Mouse (Mus musculus): Measurements from ENCODE around the gene Cyb5b.

The Cyb5b gene

GRCm38 (mm10) chr8:107130028-107130427, 20.4 kb upstream of the Cyb5b start:
- no peak for DNase-seq (ENCODE audit: low spot score in 2 of 2)

DNA sequence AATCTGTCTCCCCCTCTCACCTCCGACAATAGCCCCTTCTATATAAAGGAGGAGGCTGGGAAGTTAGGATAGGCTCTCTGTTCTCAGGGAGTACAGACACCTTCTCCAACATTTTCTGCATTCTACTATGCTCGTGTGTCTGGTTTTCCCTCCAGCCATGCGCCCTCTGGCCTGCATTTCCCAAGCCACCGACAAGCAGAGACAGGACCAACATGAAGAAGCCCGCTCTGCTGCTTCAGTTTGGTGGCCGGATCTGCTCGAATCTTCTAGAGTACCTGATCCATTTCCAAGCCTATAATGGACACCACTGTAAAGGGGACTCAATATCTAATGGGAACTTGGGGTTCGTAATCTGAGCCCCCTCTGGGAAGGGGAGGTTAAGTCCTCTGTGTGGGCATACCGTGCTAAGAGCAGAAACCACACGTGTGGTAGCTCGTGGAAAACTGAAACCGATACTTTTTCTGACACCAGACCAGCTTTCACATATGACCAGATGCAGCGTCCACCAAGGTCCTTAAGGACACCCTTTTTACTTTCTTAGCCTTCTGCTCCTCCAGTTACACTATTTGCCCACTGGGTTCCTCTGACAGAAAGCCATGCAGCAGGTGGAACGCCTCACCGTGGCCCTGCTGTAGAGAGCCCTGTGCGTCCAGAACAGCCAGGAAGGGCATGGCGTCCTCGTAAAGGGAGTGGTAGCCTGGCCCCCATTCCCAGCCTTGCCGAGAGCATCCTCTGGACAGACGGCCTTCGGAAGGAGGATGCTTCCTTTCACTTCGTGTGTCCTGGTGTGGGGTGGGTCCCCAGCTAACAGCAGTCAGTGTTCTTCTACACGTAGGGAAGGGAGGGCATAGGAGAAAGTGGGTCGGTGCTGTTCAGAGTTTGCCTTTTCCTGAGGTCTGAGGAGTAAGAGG, 17.6 kb upstream of the Cyb5b start:
- DNase-seq (ENCODE audit: low spot score in 2 of 2), result no peak

DNA sequence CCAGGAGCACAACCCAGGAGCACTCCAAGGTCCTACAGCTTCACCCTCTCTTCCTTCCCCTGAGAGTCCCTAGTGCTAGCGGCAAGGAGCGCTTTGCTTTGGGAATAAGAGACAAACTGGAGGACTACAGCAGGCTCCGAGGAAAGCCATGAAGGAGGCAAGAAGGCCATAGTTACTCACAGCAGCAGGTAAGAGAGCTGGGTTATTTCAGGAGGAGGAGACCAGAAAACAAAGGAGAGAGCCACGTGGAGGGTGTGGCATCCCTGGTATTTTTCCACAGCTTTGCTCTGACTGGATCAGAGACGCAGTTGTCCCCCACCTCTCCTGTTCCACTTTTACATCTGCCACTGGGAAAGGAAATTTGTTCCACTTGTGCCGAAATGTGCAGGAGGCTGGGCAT, 16.6 kb upstream of the Cyb5b start:
- no peak for DNase-seq (ENCODE audit: low spot score in 2 of 2)

- DNase-seq (ENCODE audit: low spot score in 2 of 2), result no peak
Measured at GRCm38 (mm10) chr8:107136003-107136612, 14.3 kb upstream of the Cyb5b start.

- DNase-seq (ENCODE audit: low spot score in 2 of 2), result no peak
Measured at GRCm38 (mm10) chr8:107137591-107137990, 12.8 kb upstream of the Cyb5b start.

- DNase-seq (ENCODE audit: low spot score in 2 of 2), result no peak
Measured at GRCm38 (mm10) chr8:107138338-107138737, 12.1 kb upstream of the Cyb5b start.

GRCm38 (mm10) chr8:107139704-107140470, 10.6 kb upstream of the Cyb5b start:
- DNase-seq (ENCODE audit: low spot score in 2 of 2), result no peak

DNA sequence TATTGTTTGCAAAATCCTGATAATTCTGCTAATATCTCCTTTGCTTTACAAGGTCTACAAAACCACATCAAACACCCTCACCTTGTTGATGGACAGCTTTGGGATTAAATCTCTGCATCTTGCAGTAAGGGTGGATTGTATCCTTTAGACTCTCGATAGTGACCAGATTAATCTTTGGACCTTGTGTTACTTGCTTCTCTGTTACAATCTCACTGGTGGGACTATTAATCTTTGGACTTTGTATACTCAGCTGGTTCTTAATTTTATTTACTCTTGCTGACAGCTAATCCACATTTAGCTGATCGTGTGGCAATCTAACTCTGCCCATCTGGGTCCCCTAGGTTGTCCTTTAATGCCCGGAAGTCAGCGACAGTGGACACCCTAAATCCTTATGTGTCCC, 7.9 kb upstream of the Cyb5b start:
- no peak for DNase-seq (ENCODE audit: low spot score in 2 of 2)

DNA sequence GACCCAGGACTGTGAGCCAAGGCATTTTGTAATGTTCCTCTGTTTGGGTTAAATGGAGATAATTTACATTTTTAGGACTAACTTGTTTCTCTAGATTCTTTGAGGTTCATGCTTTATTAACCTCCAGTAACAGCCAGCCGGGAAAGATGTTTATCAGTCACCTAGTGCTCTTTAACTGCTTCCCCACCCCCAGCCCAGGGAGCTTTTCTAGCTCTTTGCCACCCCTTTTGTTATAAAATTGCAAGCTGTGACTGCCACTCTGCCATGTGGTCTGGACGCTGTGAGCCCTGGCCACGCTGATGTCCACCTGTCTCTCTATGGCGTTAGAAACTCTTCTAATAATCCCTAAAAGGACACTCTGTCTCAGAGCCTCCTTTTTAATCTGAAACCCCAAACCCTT, 6.9 kb upstream of the Cyb5b start:
- DNase-seq (ENCODE audit: low spot score in 2 of 2), result no peak

DNA sequence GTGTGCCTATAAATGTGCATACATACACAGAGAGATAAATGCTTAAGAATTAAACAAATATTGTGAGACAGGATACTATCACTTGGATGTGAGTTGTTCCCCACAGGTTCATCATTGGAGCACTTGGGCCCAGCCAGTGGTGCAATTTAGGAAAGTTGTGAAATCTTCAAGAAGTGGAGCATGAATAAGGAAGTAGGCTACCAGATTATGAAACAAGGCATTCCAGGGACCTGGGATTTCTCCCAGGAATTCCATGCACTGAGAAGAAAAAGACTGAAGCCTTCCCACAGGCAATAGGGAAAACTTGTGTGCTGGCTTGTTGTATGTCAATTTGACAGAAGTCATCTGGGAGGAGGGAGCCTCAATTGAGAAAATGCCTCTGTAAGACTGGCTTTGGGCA, 4.3 kb upstream of the Cyb5b start:
- no peak for DNase-seq (ENCODE audit: low spot score in 2 of 2)

GRCm38 (mm10) chr8:107148802-107149201, 1.6 kb upstream of the Cyb5b start:
- DNase-seq (ENCODE audit: low spot score in 2 of 2), result no peak

DNA sequence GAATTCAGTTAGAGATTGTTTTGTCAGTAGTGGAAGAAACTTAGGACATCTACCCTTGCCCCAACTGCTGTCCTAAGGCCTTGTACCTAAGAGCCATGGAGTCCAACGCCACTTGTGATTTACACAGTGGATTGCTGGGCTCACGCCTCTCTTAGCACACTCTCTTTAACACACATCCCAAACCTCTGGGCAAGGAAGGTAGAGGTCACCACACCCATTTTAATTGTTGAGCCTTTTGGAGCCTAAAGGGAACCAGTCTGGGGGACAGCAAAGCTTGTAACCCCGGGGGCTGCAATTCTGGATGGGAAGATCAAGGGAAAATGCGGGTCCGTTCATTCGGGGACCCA, 410 bp upstream of the Cyb5b start:
- DNase-seq (ENCODE audit: low spot score in 2 of 2), result no peak

DNA sequence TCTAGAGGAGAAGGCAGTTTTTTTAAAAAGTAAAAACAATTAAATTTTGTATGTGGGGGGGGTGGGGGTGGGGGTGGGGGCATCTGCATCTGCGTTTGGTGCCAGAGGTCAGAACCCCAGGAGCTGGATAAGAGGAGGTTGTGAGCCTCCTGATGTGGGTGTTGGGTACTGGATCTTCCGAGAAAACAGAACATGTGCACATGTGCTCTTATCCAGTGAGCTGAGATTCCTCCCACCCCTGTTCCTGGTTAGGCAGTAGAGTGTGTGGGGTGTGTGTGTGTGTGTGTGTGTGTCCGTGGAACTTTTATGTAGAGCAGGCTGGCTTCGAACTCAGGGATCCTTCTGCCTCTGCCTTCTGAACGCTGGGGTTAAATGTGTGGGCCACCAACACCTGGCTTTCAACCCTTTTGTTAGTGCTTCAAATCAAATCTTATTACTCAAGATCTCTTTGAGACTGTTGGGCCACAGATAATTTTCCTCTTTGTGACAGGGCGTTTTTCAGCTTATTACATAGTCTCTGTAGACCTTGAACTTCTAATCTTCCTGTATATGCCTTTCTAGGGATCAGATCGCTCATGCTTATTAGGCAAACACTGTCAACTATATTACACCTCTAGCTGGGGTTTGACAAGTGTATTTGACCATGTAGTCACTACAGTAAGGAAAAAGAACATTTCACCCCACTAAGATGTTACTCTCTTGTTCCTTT, 926 bp downstream of the Cyb5b start:
- no peak for DNase-seq (ENCODE audit: low spot score in 2 of 2)

- no peak for DNase-seq (ENCODE audit: low spot score in 2 of 2)
Measured at GRCm38 (mm10) chr8:107153326-107154210, 3.1 kb downstream of the Cyb5b start.

DNA sequence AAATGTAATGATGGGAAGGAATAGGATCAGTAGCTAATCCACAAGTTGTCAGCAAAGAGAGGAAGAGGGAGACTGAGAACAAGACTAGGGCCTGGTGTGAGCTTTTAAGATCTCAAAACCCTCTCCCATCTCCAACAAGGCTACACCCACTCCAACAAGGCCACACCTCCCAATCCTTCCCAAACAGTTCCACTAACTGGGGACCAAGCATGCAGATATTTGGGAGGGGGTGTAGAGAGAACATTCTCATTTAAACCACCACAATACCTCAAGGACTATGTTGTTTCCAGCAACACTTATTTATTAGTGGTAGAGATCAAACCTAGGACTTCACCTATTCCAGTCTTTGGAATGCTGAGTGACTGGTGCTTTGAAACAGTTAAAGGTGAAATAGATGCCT, 6.4 kb downstream of the Cyb5b start:
- no peak for DNase-seq (ENCODE audit: low spot score in 2 of 2)

- no peak for DNase-seq (ENCODE audit: low spot score in 2 of 2)
Measured at GRCm38 (mm10) chr8:107157836-107158235, 7.4 kb downstream of the Cyb5b start.

GRCm38 (mm10) chr8:107158890-107159289, 8.4 kb downstream of the Cyb5b start:
- no peak for DNase-seq (ENCODE audit: low spot score in 2 of 2)

GRCm38 (mm10) chr8:107164251-107164773, 13.9 kb downstream of the Cyb5b start:
- DNase-seq (ENCODE audit: low spot score in 2 of 2), result no peak

- DNase-seq (ENCODE audit: low spot score in 2 of 2), result no peak
Measured at GRCm38 (mm10) chr8:107165745-107166144, 15.3 kb downstream of the Cyb5b start.

GRCm38 (mm10) chr8:107167848-107168247, 17.4 kb downstream of the Cyb5b start:
- no peak for DNase-seq (ENCODE audit: low spot score in 2 of 2)

DNA sequence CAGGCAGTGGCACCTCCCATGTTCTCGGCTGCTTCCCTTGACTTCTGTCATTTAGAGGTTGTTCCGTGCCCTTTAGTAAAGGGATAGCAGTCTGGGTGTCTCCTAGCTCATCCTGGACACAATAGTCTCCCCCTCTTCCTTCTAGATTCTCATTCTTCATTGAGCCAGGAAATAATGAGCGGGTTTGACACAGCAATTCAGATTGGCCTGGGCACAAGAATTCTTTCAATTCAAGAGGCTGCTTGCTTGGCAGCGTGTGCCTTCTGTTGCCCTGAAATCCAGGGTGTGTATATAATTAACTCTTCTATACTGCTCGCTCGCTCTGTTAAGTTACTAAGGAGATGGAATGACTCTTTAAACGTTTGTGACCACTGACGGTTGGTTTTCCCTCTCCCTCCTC, 21.7 kb downstream of the Cyb5b start:
- DNase-seq (ENCODE audit: low spot score in 2 of 2), result no peak
